Mouse (Mus musculus) olfactory bulb, adult 2 months (tissue): ENCODE data around the gene Micall1.

Experiments
- CTCF ChIP-seq: fragments of 200-500 bp; IDR thresholded peaks from 2 replicates; pipeline ENCODE4 v1.5.1; 2012; ENCODE audit warnings: low read depth, mild to moderate bottlenecking, low read length, moderate library complexity; ENCODE audit not compliant: insufficient read depth
- POLR2A ChIP-seq: fragments of 200-500 bp; IDR thresholded peaks from 2 replicates; pipeline ENCODE4 v1.6.1; 2012; ENCODE audit warnings: mild to moderate bottlenecking, low read depth, low read length, moderate library complexity; ENCODE audit not compliant: insufficient read depth

DNA sequence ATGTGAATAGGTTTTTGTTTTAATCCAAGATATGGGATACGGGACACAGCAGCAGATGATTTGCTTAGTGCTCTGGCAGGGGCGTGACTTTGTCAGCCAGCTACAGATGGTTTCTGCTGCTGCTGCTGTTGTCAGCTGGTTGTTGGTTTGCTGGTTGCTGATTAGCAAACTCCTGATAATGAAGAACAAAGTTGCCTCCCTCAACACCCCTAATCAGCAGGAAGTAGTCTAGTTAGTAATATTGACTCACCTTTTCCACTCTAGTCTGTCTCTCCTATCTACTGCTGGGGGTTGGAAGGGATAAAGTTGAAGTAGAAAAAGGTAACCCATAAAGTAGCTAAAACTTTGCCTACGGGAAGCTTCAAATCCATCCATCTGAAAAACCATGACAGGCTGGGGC is 41.1 kb upstream of the Micall1 start:
- no peak for TF ChIP-seq POLR2A
- TF ChIP-seq CTCF: no peak
